Mouse (Mus musculus) spleen, adult 2 months (tissue): ENCODE measurements at regions not wholly inside any gene's neighbourhood (a gene's known extent, or its start where the extent isn't known, plus 50 kb on each side); places are given as distances from the start of the nearest gene placed in this dataset.

Experiments used
- DNase-seq, 2 experiments: peaks; one replicate each; pipeline versions ENCODE4 v3.0.0 to v3.0.0-alpha.2; 2012 to 2021; ENCODE audit warnings: low spot score in 2 of 2, low read depth in 1 of 2
- H3K27ac ChIP-seq: fragments of 200-500 bp; 2 replicates; pipeline ENCODE4 v1.5.1; 2012; ENCODE audit warnings: low read length, inconsistent platforms; ENCODE audit not compliant: insufficient read depth
- H3K27me3 ChIP-seq: fragments of 200-500 bp; 2 replicates; pipeline ENCODE4 v1.6.1; 2012; ENCODE audit warnings: mild to moderate bottlenecking, moderate library complexity, low read length, inconsistent platforms; ENCODE audit not compliant: control insufficient read depth, insufficient read depth
- H3K36me3 ChIP-seq: fragments of 200-500 bp; 2 replicates; pipeline ENCODE4 v1.6.1; 2012; ENCODE audit warnings: mild to moderate bottlenecking, low read length, inconsistent platforms; ENCODE audit not compliant: control insufficient read depth, insufficient read depth
- H3K4me1 ChIP-seq: fragments of 200-500 bp; 2 replicates; pipeline ENCODE4 v1.6.1; 2011; ENCODE audit warnings: inconsistent platforms; ENCODE audit not compliant: control insufficient read depth, insufficient read depth, insufficient read length
- H3K4me3 ChIP-seq: fragments of 200-500 bp; 2 replicates; pipeline ENCODE4 v1.5.1; 2011; ENCODE audit warnings: mild to moderate bottlenecking, inconsistent platforms; ENCODE audit not compliant: insufficient read depth, insufficient read length; ENCODE audit errors: extremely low read depth
- CTCF ChIP-seq: fragments of 200-500 bp; IDR thresholded peaks from 2 replicates; pipeline ENCODE4 v1.5.1; 2011; ENCODE audit warnings: mild to moderate bottlenecking, inconsistent platforms; ENCODE audit not compliant: insufficient read depth, insufficient read length, insufficient replicate concordance; ENCODE audit errors: extremely low read depth
- POLR2A ChIP-seq: fragments of 200-500 bp; IDR thresholded peaks from 2 replicates; pipeline ENCODE4 v1.6.1; 2011; ENCODE audit warnings: low read depth, low read length, inconsistent platforms
- WGBS: fragments of 180-500 bp; shearing (Covaris S2); methylation state at CpG from one replicate; pipeline ENCODE4 v1.1.7; 2018; 5-methylcytosine and 5-hydroxymethylcytosine counted together

GRCm38 (mm10) chr12:16077215-16077614 is 260.5 kb upstream of the Trib2 start:
- 89% methylated on average over 1 of the region's 1 CpGs for WGBS
- DNase-seq: no peak
- H3K4me1 ChIP-seq: no peaks in the 10 kb centered on the region
- no peak overlapping the region for H3K4me3 ChIP-seq
- no peaks in the 10 kb centered on the region for H3K27me3 ChIP-seq
- TF ChIP-seq POLR2A (no peak), CTCF (no peak)
- H3K36me3 ChIP-seq: no peaks in the 10 kb centered on the region
- no peak overlapping the region for H3K27ac ChIP-seq

GRCm38 (mm10) chr12:16075962-16076361 is 259.2 kb upstream of the Trib2 start:
- Histone ChIP-seq H3K4me3 (no peak overlapping the region), H3K27me3 (no peaks in the 10 kb centered on the region), H3K36me3 (no peaks in the 10 kb centered on the region), H3K27ac (no peak overlapping the region), H3K4me1 (no peaks in the 10 kb centered on the region)
- DNase-seq: no peak
- 88% methylated on average over 2 of the region's 2 CpGs for WGBS
- TF ChIP-seq POLR2A: no peak
- no peak for TF ChIP-seq CTCF

DNA sequence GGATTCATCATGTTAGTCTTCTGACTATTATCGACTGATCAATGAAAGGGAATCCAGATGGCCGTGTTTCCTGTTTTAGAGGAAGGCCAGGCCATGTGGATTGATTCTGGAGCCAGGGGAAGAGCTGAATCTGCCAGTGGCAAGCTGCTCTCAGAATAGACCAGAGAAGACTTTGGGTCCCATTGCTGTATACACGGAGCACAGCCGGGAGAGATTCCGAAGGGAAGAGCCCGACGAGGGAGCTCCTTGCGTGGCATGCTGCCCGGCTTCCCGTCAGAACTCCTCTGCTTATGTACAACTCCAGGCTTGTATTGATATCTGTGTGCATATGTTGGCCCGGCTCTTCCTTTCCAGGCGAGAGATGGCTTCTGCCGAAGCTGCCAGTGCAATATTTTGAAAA is 252.2 kb upstream of the Trib2 start:
- WGBS: 95% methylated on average over 13 of the region's 13 CpGs
- Histone ChIP-seq H3K36me3 (no peaks in the 10 kb centered on the region), H3K4me1 (no peaks in the 10 kb centered on the region), H3K27ac (no peak overlapping the region), H3K27me3 (no peaks in the 10 kb centered on the region), H3K4me3 (no peak overlapping the region)
- no peak for DNase-seq
- no peak for TF ChIP-seq CTCF
- TF ChIP-seq POLR2A: no peak

DNA sequence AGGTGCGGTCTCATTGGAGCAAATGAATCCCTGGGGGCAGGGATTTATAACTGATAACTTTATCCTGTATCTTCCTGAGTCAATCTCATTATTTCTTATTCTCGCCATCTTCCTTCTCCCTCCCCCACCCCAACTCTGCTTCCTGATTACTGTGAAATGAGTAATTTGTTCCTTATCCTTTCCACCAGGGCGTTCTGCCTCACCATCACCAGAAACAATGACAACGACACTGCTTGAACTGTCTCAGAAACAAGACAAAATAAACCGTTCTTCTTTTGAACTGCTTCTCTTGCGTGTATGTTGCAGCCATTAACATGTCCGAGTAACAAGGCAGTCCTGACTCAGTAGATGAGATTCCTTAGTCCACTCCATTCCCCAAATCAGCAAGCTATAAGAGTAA is 246.0 kb upstream of the Trib2 start:
- Histone ChIP-seq H3K27me3 (no peaks in the 10 kb centered on the region), H3K4me3 (no peak overlapping the region), H3K27ac (no peak overlapping the region), H3K36me3 (no peaks in the 10 kb centered on the region), H3K4me1 (no peaks in the 10 kb centered on the region)
- DNase-seq: no peak
- WGBS: 89% methylated on average over 7 of the region's 7 CpGs
- TF ChIP-seq POLR2A (no peak), CTCF (no peak)

- no peak overlapping the region for H3K4me3 ChIP-seq
- no peaks in the 10 kb centered on the region for H3K27me3 ChIP-seq
- DNase-seq: no peak
- H3K27ac ChIP-seq: no peak overlapping the region
- H3K4me1 ChIP-seq: no peaks in the 10 kb centered on the region; the same call in 1 of the 2 replicates
- 87% methylated on average over 5 of the region's 5 CpGs for WGBS
- no peaks in the 10 kb centered on the region for H3K36me3 ChIP-seq
- TF ChIP-seq POLR2A: no peak
- TF ChIP-seq CTCF: no peak
These were observed 243.7 kb upstream of the Trib2 start for GRCm38 (mm10) chr12:16060461-16060860.

GRCm38 (mm10) chr12:16058255-16058654 is 241.5 kb upstream of the Trib2 start:
- H3K36me3 ChIP-seq: no peaks in the 10 kb centered on the region
- no peak overlapping the region for H3K4me3 ChIP-seq
- peaks cover 2% of the 10 kb centered on the region; the same call in 1 of the 2 replicates for H3K4me1 ChIP-seq
- H3K27ac ChIP-seq: no peak overlapping the region
- no peak for DNase-seq
- TF ChIP-seq POLR2A (no peak), CTCF (no peak)
- no peaks in the 10 kb centered on the region for H3K27me3 ChIP-seq
- WGBS: 68% methylated on average over 3 of the region's 3 CpGs

DNA sequence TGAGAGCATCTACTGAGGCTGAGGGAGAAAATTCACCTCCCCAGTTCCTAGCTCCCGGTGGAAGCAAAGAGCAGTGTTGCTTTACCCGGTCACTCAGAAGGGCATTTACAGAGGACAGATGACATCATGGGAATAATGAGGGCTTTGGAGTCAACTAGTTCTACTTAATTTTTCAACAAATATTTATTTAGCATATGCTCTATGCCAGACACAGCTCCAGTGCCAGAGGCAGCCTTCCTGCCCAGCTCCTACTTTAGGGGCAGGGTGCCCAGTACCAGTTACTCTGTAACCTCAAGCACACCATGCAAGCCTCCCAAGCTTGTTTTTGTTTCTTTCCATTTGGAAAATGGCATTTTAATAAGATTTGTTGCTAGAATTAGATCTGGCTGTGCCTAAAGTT is 240.1 kb upstream of the Trib2 start:
- H3K4me1 ChIP-seq: peaks cover 2% of the 10 kb centered on the region; the same call in 1 of the 2 replicates
- H3K4me3 ChIP-seq: no peak overlapping the region
- 79% methylated on average over 2 of the region's 2 CpGs for WGBS
- DNase-seq: no peak
- H3K36me3 ChIP-seq: no peaks in the 10 kb centered on the region
- no peaks in the 10 kb centered on the region for H3K27me3 ChIP-seq
- TF ChIP-seq CTCF (no peak), POLR2A (no peak)
- H3K27ac ChIP-seq: no peak overlapping the region
